Mouse (Mus musculus): ENCODE measurements around the gene Ddx49. TPM values are rescaled to one million over a fixed set of nuclear protein-coding genes. Genes with fewer than 3 reads are reported as not detected.
A peak's percentile ranks its signal among the peaks of the same experiment; 100 is the strongest.

The Ddx49 gene
- total RNA-seq, 2 experiments from 2014 or later = 47.8 to 49.8 TPM

DNA sequence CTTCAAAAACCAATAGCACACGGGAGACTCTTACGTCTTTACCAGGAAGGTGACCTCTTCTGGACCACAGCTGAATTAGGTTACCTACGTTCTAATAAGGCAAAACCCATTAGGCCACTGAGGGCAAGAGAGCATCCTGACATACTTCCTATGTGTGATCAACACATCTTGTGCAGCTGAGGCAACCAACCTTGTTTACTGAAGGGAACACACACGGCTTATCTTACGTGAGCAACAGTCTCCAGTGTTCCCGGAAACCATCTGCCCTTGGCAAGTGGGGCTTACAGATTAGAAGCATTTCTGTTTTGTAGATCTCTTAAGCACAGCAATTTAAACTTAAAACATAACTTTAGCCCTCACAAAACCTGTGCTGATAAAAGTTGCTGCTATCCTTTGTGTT, 25.2 kb upstream of the Ddx49 start:
- intact Hi-C loops (cut with DNase I) = no loop called here
- no peak for DNase-seq (ENCODE audit: low spot score in 2 of 2)

DNA sequence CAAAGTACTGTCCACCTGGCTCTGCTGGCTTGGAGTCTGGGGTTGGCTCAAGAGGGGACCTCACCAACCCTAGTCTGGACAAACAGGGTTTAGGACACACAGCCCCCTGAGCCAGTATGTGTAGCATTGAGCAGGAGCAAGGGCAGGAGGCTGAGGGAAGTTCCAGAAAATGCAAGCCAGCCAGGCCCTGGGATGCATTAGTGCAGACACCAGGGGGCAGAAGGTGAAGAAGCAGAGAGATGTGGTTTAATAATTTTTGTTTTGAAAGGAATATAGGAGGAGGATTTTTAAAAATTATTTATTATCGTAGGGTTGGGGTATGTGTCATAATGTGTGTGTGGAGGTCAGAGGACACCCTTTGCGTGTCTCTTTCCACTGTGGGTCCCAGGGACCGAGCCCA, 21.4 kb upstream of the Ddx49 start:
- intact Hi-C loops (cut with DNase I) = no loop called here
- DNase-seq (ENCODE audit: low spot score in 2 of 2) = no peak

GRCm38 (mm10) chr8:70317872-70318271, 15.6 kb upstream of the Ddx49 start:
- intact Hi-C loops (cut with DNase I) = no loop called here
- no peak for DNase-seq (ENCODE audit: low spot score in 2 of 2)

- intact Hi-C loops (cut with DNase I) = no loop called here
Measured at GRCm38 (mm10) chr8:70316511-70317504, 14.5 kb upstream of the Ddx49 start.

GRCm38 (mm10) chr8:70315624-70316510, 13.6 kb upstream of the Ddx49 start, which contains the start of gene Cers1:
Cers1 (plus strand) TSS chr8:70315775.
- peak; percentile 82 to 91 for DNase-seq (ENCODE audit: low spot score in 2 of 2)
- intact Hi-C loops (cut with DNase I) = no loop called here

More at GRCm38 (mm10) chr8:70316511-70317504, 14.5 kb upstream of the Ddx49 start:
- peak; percentile 85 to 86 for DNase-seq (ENCODE audit: low spot score in 2 of 2)

- no peak for DNase-seq (ENCODE audit: low spot score in 2 of 2)
- intact Hi-C loops (cut with DNase I) = no loop called here
Measured at GRCm38 (mm10) chr8:70313399-70313798, 11.1 kb upstream of the Ddx49 start.

GRCm38 (mm10) chr8:70309311-70309710, 7.0 kb upstream of the Ddx49 start:
- no peak for DNase-seq (ENCODE audit: low spot score in 2 of 2)
- intact Hi-C loops (cut with DNase I) = no loop called here

DNA sequence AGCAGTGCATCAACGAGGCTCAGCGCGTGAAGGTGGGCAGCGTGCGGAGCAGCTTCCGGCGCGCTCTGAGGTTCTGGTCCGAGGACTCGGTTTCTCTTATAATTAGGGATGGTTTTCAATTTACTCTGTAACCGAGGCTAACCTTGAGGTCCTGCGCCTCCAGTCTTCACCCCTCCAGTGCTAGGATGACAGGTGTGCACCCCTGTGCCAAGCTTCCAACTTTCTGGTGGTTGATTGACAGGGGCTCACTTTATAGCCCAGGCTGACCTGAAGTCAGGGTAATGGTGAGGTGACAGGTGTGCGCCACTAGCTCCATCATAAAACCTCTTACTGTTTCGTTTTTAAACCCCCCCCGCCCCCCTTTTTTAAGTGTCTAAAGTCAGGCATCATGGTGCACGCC, 612 bp upstream of the Ddx49 start:
- intact Hi-C loops (cut with DNase I) = no loop called here
- no peak for DNase-seq (ENCODE audit: low spot score in 2 of 2)

DNA sequence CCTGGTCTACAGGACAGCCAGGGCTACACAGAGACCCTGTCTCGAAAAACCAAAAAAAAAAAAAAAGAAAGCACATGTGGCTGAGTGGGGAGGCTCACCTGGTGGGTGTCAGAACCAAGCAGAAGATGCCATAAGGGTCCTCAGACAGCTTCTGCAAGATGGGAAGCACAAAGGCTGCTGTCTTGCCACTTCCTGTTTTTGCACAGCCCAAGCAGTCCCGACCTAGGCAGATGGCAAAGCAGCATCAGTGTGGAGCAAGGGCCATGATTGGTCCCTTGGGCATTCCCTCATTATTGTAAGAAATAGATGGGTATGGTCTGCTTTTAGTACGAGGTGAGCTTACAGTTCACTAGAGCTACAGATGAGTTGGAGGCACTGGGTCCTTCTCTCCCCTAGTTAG, 1.4 kb downstream of the Ddx49 start:
- intact Hi-C loops (cut with DNase I) = no loop called here
- no peak for DNase-seq (ENCODE audit: low spot score in 2 of 2)

- DNase-seq (ENCODE audit: low spot score in 2 of 2) = no peak
- intact Hi-C loops (cut with DNase I) = no loop called here
Measured at GRCm38 (mm10) chr8:70293988-70294405, 8.3 kb downstream of the Ddx49 start.

GRCm38 (mm10) chr8:70286737-70287136, 15.6 kb downstream of the Ddx49 start:
- no peak for DNase-seq (ENCODE audit: low spot score in 2 of 2)
- intact Hi-C loops (cut with DNase I) = no loop called here

DNA sequence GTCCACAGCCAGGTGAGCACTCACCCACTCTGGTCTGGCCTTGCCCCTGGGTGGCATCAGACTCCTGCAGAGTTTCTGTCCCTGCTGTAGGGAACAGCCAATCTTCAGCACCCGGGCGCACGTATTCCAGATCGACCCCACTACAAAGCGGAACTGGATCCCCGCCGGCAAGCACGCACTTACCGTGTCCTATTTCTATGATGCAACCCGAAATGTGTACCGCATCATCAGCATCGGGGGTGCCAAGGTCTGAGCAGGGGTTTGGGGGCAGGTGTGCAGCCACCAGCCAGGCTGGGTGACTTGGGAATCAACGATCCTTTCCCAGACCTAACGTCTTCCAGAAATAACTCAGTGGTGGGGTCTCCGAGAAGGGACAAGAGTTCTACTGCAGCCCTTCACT, 17.0 kb downstream of the Ddx49 start:
- intact Hi-C loops (cut with DNase I) = no loop called here
- DNase-seq (ENCODE audit: low spot score in 2 of 2) = no peak

- DNase-seq (ENCODE audit: low spot score in 2 of 2) = no peak
- intact Hi-C loops (cut with DNase I) = no loop called here
Measured at GRCm38 (mm10) chr8:70284421-70284820, 17.9 kb downstream of the Ddx49 start.

DNA sequence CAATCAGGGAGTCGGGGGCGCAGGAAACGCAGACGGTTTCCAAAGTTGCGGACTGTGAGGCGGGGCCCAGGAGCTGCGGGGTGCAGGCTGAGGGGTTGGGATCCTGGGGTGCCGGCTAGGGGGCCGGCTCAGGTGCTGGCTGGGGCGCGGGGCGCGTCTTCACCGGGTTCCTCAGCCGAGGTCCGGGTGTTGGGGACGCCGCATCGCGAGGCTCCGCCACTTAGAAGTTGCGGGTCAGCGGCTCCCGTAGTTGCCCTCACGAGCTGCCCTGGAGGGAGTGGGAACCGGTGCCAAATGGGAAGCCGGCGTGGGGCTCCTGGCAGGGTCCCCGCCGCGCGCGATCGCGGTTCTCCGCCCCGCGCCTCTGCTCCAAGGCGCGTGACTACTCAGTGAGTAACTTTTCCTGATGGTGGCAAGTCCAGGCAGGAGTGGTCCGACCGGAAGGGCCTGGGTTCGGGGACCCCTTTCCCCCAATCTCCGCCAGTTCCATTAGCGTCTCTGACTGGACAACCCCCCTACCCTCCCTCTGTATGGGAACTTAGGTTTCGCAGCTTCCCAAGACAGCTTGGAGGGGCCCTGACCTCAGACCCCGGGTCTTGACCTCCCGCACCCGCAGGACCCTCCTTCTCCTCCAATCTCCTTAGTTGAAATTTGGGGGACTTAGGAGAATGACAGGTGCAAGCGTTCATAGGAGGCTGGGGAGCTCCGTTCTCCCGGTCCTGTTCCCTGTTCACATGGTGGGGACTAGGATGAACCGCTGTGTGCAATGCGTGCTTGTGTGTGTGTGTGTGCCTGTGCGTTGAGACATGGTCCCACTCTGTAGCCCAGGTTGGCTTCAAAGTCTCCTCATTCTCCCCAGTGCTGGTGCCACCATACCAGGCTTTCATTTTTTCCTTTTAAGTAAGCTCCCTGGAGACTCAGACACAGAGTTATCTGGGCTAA, 18.9 kb downstream of the Ddx49 start:
- intact Hi-C loops (cut with DNase I) = no loop called here
- DNase-seq (ENCODE audit: low spot score in 2 of 2) = no peak

GRCm38 (mm10) chr8:70282603-70283135, 19.6 kb downstream of the Ddx49 start, which contains the start of gene Homer3:
Homer3 (plus strand) TSS chr8:70282827.
- DNase-seq (ENCODE audit: low spot score in 2 of 2) = peak; percentile 71 to 78
- intact Hi-C loops (cut with DNase I) = no loop called here

DNA sequence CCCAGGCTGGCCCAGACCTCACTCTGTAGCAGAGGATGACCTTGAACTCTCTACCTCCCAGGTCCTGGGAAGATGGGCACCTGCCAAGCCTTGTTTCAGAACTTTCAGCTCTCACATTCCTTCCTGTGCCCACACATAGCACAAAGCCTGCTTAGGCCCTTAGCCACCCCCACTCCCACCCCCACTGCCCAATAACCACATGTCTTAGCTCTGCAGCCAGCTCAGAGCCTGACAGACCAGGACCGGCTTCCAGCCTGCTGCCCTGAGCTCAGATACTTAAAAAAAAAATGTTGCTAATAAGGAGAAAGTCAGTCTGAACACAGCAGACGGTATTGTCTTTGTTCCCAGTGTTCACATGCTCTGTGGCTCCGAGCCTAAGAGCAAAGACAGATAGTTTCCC, 21.3 kb downstream of the Ddx49 start:
- intact Hi-C loops (cut with DNase I) = no loop called here
- no peak for DNase-seq (ENCODE audit: low spot score in 2 of 2)

DNA sequence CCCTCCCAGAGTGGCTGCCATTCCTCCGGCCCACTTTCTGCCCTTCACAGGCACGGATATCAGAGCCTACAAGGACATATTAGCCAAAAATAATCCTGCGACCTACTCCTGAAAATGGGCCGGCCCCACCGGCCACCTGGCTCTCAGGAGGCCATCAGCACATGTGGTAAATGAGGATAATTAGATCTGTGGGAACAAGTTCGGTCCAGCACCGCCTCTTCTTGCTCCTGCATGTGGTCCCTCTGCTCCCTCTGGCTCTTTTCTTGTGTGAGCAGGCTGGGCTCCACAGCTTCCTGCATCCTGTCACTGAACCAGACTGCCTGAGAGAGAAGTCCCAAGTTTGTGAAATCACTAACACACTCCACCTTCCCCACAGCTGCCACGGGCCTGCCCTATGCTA, 23.0 kb downstream of the Ddx49 start:
- intact Hi-C loops (cut with DNase I) = no loop called here
- no peak for DNase-seq (ENCODE audit: low spot score in 2 of 2)

- DNase-seq (ENCODE audit: low spot score in 2 of 2) = peak; percentile 33 to 57
- intact Hi-C loops (cut with DNase I) = no loop called here
Measured at GRCm38 (mm10) chr8:70278175-70278574, 24.1 kb downstream of the Ddx49 start.

DNA sequence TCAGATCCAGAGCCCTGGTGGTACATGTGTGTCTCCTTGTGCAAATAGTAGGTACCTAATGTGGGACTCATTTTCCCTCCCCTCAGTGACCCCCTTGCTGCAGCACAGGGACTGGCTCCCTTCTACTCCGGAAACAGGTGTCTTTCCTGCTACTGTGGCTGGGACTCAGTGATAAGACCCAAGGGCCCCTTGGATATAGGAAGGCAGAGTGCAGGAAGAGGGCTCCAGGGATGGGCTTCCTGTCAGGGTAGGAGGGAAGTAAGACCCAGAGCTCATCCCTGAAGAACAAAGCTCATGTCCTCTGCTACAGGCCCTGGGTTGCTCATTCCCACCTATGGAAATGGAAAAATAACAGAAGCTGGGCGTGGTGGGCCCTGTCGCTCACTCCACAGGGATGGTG, 25.8 kb downstream of the Ddx49 start:
- DNase-seq (ENCODE audit: low spot score in 2 of 2) = no peak
- intact Hi-C loops (cut with DNase I) = no loop called here
